Mouse (Mus musculus) left cerebral cortex, adult 2 months (tissue): ENCODE data around the gene Btbd11. TPM values are rescaled to one million over a fixed set of nuclear protein-coding genes. Genes with fewer than 3 reads are reported as not detected.

ENCODE experiments used
- DNase-seq, 2 experiments: peaks; one replicate each; pipeline ENCODE4 v3.0.0; 2021 to 2022; ENCODE audit warnings: low spot score in 2 of 2, mixed read lengths in 1 of 2; ENCODE audit errors: extremely low spot score in 1 of 2
- H3K27ac ChIP-seq: fragments of 200-600 bp; 2 replicates; pipeline ENCODE4 v1.8.1; 2022
- H3K4me3 ChIP-seq: fragments of 200-600 bp; 2 replicates; pipeline ENCODE4 v1.8.1; 2022
- CTCF ChIP-seq: fragments of 200-600 bp; IDR thresholded peaks from 2 replicates; pipeline ENCODE4 v1.8.1; 2022; ENCODE audit warnings: antibody characterized with exemption, mild to moderate bottlenecking, moderate library complexity
- intact Hi-C: fragments of 180-260 bp; cut with DNase I; formaldehyde crosslinking; loops from one replicate; pipeline ENCODE4 v1.15.1; 2025
- total RNA-seq, 2 experiments: library from RNA; stranded (reverse); gene quantifications; 2 replicates each; pipeline ENCODE4 v1.2.3; 2021

Gene Btbd11
- total RNA-seq, 2 experiments from 2014 or later = 26.9 to 33.7 TPM

DNA sequence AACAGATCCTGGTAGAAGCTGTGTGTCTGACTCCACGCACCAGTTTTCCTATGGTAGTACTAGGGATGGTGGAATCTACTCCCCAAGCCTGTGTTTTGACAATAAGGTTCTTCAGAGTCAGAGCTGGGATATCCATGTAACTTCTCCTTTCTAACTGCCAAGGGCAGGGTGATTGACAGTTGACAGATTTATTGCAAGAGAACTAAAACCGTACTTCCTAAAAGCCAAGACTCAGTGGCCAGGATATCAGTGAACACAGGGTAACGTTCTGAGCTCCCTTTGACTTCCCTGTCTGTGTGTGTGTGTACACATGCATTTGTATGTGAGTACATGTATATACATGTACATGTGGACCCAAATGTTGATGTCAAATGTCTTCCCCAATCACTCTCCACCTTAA is 201.1 kb downstream of the Btbd11 start:
- TF ChIP-seq CTCF = no peak
- Histone ChIP-seq H3K27ac (no peak overlapping the region), H3K4me3 (no peak overlapping the region)
- no peak for DNase-seq
- intact Hi-C loops = no loop called here

DNA sequence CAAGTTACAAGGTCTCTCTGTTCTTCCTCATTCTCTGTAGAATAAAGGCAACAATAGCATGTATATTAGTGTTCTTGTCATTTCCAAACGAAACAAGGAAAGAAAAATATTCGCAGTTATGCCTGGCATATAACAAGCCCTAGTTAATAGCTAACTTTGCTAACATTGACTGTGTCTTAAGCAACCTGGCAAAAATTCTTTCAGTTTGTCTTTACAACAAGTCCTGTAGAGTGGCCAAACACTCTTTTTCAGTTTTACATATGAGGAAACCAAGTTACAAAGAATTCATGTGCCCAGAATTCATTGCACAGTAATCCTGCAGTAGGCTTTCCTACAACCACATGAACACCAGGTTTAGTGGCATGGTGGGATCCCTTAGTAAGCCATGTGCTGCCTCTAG is 203.4 kb downstream of the Btbd11 start:
- no peak for DNase-seq
- H3K27ac ChIP-seq = no peak overlapping the region
- H3K4me3 ChIP-seq = no peak overlapping the region
- no peak for TF ChIP-seq CTCF
- intact Hi-C loops = no loop called here

DNA sequence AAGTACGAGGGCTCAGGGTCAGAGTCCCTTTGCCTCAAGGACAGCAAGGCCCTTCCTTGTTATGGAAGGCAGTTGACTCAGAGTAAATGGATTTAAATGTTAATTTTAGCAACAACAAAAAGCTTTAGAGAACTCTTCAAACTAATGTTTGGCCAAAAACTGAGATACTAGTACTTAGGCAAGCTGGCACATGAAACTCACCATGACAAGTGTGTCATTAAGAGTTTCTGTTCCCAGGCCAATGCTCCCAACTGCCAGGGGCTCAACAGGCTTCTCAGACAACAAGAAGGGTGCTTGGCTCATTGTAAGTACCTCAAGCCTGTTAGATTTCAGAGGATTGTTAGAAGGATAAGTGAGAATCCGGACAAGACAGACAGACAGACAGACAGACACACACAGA is 204.7 kb downstream of the Btbd11 start:
- Histone ChIP-seq H3K4me3 (no peak overlapping the region), H3K27ac (no peak overlapping the region)
- DNase-seq = no peak
- no peak for TF ChIP-seq CTCF
- intact Hi-C loops = no loop called here

DNA sequence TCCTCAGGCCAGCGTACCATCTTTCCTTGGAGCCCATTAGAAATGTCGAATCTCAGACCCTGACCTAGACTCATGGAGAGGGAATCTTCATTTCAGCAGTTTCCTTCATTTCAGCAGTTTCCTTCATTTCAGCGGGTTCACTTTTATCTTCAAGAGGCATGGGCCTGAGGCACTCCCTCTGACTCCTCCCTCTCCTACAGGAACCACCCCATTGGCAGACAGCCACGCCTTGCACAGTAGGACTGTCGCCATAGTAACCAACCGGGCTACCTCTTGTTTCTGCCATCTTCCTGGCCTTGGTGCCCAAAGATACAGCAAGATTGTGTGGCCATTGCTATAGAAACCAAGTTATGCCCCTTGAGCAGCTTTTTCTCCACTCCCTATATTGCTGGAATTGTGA is 205.4 kb downstream of the Btbd11 start:
- no peak for DNase-seq
- TF ChIP-seq CTCF = no peak
- Histone ChIP-seq H3K27ac (no peak overlapping the region), H3K4me3 (no peak overlapping the region)
- intact Hi-C loops = no loop called here

DNA sequence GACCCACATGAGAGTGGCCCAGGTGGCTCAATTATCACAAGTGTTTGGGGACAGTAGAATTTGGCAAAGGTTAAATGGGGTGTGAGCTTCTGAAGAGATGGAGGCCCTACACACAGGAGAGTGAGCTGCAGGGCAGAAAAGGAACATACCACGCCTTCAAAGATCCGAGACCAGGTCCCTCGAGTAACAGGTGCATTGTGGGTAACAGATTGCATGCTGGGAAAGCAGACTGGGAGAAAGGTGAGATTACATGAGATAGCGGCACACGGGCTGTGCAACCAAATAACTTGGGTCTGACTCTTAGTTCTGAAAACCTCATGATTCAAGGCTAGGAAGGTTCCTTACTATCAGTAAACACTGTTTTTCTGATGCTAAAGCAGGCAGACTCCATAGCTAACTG is 209.7 kb downstream of the Btbd11 start:
- TF ChIP-seq CTCF = no peak
- Histone ChIP-seq H3K27ac (no peak overlapping the region), H3K4me3 (no peak overlapping the region)
- no peak for DNase-seq
- intact Hi-C loops = loop anchor here (5.0 kb wide), 1 partner anchor 209 kb away; the partner anchor contains the start of gene Btbd11

DNA sequence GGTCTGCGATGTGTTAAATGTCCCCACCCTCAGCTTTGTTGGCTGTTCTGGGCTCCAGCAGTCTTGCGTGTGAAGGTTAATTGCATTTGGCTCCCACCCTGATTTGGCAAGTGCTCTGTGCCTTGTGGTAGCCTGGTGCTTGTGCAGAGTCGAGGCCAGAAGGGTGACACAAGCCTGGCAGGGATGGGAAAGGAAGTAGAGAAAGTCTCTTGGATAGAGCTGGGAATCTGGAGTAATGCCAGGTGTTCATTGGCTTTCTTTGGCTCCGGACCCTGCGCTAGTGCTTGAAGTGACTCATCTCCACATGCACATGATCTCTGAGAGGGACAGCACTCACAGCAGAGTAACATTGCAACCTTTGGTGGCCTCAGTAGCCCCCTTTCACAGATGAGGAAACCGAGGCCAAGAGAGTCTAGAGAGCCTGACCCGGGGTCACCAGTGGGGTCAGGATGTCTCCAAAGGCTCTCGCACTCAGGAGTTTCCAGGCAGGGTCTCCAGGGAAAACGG is 211.5 kb downstream of the Btbd11 start:
- TF ChIP-seq CTCF = no peak; the same call in 1 of the 2 replicates
- intact Hi-C loops = loop anchor here (5.0 kb wide), 1 partner anchor 211 kb away; the partner anchor contains the start of gene Btbd11
- peak in 1 of 2 experiments; percentile 23 for DNase-seq
- no peak overlapping the region for H3K27ac ChIP-seq
- peak overlapping the region; percentile 46 for H3K4me3 ChIP-seq

DNA sequence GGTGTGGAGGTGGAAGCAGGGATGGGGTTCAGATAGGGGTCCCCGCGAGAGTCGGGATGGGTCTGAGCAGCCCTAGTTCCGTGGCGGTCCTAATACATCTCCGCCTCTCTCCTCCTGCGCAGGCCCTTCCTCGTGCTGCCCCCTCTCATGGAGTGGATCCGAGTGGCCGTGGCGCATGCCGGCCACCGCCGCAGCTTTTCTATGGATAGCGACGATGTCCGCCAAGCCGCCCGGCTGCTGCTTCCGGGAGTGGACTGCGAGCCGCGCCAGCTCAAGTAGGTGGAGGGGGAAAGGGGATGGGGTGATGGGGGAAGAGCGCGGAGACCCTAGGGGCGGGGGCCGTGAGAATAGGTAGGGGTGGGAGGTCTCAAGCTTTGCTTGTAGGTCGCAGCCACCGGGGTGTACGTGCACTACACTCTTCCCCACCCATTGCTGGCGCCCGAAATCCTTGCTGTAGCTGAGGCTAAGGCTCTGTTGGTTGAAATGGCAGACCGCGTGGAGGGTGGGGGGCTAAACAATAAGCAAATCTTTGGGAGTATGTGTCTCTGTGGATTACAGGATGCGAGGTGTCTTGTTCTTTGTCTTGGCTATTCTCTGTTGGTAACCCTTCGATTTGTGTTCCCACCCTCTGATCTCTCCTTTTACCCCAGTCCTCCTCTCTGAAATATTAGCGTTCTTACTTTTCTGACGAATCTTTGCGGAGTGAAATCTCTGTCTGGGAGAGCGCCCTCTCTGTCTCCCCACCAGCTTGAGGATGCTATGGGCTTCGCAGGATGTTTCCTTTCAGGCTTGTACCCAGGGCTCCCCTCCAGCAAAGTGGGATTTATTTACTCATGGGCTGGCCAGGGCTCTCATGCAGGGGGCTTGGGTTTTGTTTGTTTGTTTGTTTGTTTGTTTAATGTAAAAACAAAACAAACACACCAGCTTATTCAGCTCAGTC is 212.3 kb downstream of the Btbd11 start:
- intact Hi-C loops = loop anchor here (5.0 kb wide), 1 partner anchor 212 kb away; the partner anchor contains the start of gene Btbd11
- TF ChIP-seq CTCF = no peak; the same call in 1 of the 2 replicates
- Histone ChIP-seq H3K27ac (no peak overlapping the region), H3K4me3 (peak overlapping the region; percentile 46)
- peak in 1 of 2 experiments; percentile 19 for DNase-seq

DNA sequence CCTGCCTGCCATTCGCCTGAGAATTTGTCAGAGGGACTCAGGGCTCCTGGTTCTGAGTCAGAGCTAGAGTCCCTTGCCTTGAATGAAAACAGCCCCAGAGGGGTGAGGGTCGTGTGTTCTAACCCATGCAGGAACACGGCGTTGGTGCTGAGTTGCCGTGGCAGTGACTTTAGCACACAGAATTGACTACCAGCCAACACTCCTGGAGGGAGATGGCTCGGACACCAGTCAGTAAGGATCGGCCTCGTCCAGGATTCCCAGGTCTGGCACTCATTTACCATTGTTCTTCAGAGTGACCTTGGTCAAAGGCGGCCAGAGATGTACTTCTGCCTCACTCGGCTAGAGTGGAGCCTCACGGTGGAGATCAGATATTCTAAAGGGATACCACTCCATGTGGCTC is 215.9 kb downstream of the Btbd11 start:
- no peak overlapping the region for H3K27ac ChIP-seq
- intact Hi-C loops = no loop called here
- no peak overlapping the region for H3K4me3 ChIP-seq
- DNase-seq = no peak
- no peak for TF ChIP-seq CTCF

DNA sequence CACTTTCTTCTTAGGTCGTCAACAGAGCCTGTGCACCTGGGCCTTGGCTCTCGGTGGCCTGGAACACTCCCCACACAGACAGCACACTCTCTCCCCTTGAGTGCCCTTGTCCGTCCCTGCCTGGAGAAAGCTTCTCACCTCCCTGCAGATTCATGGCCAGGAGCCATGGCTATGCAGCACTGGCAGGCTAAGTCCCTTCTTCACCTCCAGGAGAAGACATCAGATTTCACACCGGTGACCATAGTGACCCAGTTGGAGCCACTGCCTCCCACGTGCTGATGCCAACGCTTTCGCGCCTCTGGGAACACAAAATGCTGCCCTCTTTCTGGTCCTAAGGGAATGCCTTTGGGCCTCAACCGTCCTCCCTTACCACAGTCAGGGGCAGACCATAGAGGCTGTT is 217.9 kb downstream of the Btbd11 start:
- TF ChIP-seq CTCF = no peak
- H3K27ac ChIP-seq = no peak overlapping the region
- intact Hi-C loops = no loop called here
- DNase-seq = no peak
- no peak overlapping the region for H3K4me3 ChIP-seq

DNA sequence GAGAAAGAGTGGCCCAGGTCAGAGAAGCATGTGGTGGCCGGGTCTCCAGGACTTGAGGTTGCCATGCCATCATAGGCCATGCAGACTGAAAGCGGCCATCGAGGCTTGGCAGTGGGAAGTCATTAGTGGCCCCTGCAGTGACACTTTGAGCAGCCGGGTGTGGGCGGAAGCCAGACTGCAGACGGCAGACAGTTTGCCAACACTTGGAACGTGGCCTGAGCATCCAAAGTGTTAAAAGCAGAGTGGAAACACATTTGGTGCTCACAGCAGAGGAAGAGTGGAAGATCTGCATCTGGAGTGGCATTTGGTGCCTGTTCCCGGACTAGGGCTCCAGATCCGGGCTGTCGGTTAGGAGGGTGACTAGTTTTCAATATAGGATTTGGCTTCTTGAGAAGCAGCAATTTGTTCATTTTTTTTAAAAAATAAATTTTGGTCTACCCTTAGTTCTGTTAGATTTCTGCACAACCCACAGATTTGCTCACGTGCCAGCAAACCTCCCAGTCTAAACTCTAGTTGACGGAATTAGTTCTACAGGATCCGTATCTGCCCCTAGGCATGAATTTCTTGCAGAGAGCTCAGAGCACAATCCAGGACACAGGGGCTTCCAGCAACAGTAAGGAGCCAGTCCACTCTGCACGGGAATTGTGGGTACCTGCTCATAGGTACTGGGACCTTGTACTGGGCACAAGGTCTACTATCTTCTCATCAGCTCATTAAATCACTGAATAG is 222.1 kb downstream of the Btbd11 start:
- no peak overlapping the region for H3K27ac ChIP-seq
- DNase-seq = peak; percentile 44 to 61
- intact Hi-C loops = no loop called here
- no peak for TF ChIP-seq CTCF
- H3K4me3 ChIP-seq = no peak overlapping the region

DNA sequence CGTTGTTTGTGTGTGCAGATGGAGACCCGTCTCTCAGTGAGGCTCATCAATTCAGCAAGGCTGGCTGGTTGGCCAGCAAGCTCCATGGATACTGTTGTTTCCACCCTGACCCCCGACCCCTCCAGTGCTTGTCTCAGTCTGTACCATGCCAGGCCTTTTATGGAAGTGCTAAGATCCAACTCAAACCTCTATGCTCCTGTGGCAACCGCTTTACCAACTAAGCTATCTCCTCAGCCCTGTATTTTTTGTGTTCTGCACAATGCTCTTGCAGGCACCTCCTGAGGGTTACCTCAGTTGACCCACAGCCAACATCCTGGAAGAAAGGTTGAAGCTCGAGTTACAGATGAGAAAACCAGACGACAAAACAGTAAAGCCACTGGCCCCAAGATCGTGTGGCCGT is 230.5 kb downstream of the Btbd11 start:
- TF ChIP-seq CTCF = no peak
- intact Hi-C loops = no loop called here
- no peak overlapping the region for H3K27ac ChIP-seq
- DNase-seq = no peak
- no peak overlapping the region for H3K4me3 ChIP-seq
